Mouse (Mus musculus): ENCODE measurements at regions not wholly inside any gene's neighbourhood (a gene's known extent, or its start where the extent isn't known, plus 50 kb on each side); places are given as distances from the start of the nearest gene placed in this dataset.

- TF ChIP-seq CTCF (IDR thresholded peaks at IDR 0.05; ENCODE audit: low read depth) (no peak), EP300 (optimal IDR thresholded peaks at IDR 0.05) (no peak)
These were observed 96.4 kb downstream of the Psat1 start for GRCm38 (mm10) chr19:15850722-15851121.

All from stomach, postnatal 0 days (tissue).